Mouse (Mus musculus) large intestine, adult 2 months (tissue): ENCODE measurements at regions not wholly inside any gene's neighbourhood (a gene's known extent, or its start where the extent isn't known, plus 50 kb on each side); places are given as distances from the start of the nearest gene placed in this dataset.
"Not testable (repeated sequence)": the region's sequence is repeated elsewhere in the genome, so short reads cannot be mapped to it uniquely, and the experiment has no call there.

Source experiments
- DNase-seq: peaks from one replicate; pipeline ENCODE4 v3.0.0-alpha.2; 2012; ENCODE audit warnings: low read depth, low spot score
- WGBS: fragments of 180-500 bp; shearing (Covaris S2); methylation state at CpG from one replicate; pipeline ENCODE4 v1.1.7; 2018; 5-methylcytosine and 5-hydroxymethylcytosine counted together

DNA sequence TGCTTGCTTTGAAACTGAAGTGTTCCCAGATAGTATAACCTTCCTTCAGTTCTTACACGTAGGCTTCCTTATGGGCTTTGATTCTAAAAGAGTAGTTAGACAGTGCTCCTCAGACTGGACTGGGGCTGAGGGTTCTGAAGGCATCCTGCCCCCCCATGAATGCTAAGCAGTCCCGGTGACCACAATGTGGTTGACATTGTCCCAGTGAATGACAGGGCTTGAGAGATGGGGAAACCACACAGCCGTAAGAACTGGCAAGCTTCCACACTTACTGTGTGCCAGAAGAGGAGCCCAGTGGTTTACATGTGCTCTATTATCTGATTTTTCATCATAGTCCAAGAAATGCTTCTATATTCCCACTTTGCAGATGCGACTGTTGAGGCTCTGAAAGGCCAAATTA lies 101.8 kb downstream of the Gm5426 start:
- WGBS = 73% methylated on average over 4 of the region's 4 CpGs
- DNase-seq = no peak

DNA sequence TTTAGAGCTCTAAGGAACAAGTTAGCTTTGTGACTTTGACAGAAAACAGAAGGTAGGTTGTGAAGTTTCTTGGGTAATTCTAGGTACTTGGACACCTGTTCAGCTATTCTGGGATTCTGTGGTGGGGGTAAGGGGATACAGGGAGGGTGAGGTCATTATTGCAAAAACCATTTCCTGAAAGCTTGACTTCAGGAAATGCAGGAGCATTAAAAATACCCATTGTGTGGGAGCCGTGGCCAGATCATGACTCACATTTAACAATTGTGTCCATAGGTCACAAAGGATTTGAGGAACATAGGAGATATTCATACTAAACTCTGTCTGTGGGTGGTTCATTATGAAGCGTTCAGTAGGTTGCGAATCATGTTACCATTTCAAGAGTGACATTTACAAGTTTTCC lies 102.4 kb downstream of the Gm5426 start:
- no peak for DNase-seq
- 33% methylated on average over 3 of the region's 3 CpGs for WGBS

DNA sequence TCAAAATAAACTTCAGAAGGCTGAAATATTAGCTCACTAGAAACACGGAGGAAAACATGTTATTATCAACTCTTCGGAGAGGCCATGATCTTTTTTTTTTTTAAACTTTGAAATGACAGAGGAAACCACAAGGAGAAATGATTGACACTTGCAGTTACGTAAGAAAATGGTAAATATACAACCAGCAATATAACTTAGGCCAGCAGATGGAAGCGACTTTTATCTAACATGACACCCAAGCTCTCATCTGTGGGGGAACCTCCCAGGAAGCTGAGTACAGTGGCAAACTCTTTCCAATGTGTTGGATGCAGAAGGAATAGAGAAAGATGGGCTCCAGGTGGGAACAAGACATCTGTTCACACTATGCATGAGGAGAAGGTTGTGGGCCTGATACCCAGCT lies 104.2 kb downstream of the Gm5426 start:
- WGBS = 82% methylated on average over 4 of the region's 4 CpGs
- no peak for DNase-seq

DNA sequence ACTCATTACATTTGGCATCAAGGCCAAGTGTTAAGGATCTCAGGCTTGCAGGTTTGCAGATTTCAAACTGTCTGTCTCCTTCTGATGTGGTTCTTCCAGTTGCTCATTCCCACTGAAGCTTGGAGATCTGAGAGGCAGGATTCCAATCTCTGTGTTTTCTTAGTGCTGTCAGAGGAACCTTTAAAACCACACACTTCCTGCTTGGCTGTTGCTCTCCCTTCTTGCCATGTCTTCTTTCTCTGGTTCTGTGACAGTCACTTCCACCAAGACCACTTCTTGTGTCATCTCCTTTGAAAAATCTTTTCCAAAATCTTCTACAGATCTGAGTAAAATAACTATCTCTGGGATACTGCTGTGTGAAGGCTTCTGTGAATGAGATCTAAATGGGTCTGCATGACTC lies 117.3 kb downstream of the Gm5426 start:
- no peak for DNase-seq

DNA sequence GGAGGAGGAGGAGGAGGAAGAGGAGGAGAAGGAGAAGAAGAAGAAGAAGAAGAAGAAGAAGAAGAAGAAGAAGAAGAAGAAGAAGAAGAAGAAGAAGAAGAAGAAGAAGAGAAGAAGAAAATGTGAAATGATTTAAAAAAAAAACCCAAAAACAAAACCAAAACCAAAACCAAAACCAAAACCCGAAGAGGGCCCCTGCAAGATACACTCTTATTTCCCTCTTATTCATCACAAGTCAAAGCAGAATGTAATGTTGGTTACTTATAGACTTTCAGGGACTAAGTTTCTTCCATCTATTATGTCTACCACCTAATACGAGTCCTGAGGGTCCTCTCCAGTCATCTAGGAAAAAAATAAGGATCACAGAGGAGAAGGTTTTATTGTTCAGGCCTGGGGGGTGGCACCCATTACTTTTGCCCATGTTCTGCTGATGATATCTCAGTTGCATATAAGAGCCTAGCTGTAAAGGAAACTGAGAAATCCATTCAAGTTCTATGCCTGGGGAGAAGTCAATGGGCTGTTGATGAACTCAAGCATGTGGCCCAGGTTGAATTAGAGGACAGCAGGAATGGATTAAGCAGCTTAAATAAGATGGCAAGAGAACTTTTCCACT lies 118.0 kb downstream of the Gm5426 start:
- 83% methylated on average over 2 of the region's 2 CpGs for WGBS
- no peak for DNase-seq

DNA sequence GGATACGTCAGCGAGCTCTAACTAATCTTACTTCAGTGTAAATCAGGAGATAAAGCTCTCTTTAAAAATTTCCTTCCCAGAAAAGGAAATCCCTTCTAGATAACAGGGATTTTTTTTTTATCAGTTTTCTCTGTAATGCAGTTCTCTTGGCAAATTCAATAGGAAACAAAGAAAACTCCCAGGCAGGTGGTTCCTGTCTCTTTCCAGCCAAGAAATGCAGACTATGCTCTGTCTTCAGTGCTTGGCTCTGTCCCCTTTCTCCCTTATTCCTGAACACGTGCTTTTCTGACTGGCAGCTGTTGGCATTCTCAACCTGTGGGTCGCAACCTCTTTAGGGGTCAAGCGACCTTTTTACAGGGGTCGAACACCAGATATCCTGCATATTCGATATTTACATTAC lies 121.5 kb downstream of the Gm5426 start:
- 81% methylated on average over 7 of the region's 7 CpGs for WGBS
- DNase-seq = no peak

DNA sequence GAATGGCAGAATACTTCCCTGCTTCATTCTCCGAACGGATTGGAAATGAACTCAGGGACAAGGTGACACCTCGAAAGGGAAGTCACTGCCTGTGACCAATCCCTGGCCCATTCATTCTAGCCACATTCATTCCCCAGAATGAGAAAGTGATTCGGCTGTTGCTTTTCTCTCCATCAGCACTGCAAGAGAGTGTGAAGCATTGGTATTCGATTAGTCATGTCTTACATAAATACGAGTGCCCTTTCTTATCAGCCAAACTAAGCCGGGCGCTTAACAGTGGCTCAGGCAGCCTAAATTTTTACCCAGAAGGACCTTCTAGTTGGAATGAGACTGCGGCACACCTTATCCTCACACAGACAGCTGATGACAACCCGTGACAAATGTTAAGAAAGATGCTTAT lies 122.8 kb downstream of the Gm5426 start:
- DNase-seq = no peak
- 90% methylated on average over 10 of the region's 10 CpGs for WGBS

DNA sequence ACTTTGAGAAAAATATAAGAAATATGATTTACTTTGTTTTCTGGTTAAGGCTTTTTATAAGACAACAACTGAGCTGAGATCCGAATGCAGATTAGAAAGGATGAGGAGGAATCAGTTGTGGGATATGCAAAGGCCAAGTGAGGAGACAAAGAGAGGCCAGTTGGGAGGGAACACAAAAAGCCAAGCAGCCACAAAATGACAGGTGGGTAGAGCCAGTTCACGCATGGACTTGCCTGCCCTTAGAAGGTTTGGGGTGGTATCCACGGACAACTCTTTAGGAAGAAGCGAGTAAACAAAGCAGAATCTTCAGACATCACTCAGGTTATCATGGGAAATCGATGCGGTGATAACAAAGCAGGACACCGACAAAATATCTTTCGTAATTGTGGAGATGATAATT lies 123.2 kb downstream of the Gm5426 start:
- WGBS = 98% methylated on average over 8 of the region's 8 CpGs
- DNase-seq = no peak

DNA sequence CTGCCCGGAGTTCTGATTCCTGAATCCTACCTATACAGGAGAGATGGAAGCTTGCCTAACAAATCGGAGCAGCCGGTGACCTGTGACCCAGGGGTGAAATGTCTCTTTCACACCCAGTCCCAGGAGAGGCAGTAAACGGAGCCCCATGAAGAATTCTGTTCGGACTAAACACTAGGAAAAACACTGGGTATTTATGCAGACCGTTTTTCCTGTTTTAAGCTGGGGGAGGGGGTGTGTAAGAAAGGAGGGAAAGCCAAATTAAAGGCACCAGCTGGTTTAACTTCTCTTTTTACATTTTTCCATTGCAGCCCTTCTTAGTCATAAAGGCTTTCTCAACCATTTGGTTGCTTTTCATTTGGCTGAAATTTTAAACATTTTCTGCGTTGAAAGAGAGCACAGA lies 127.1 kb downstream of the Gm5426 start:
- WGBS = 31% methylated on average over 7 of the region's 7 CpGs
- DNase-seq = no peak

DNA sequence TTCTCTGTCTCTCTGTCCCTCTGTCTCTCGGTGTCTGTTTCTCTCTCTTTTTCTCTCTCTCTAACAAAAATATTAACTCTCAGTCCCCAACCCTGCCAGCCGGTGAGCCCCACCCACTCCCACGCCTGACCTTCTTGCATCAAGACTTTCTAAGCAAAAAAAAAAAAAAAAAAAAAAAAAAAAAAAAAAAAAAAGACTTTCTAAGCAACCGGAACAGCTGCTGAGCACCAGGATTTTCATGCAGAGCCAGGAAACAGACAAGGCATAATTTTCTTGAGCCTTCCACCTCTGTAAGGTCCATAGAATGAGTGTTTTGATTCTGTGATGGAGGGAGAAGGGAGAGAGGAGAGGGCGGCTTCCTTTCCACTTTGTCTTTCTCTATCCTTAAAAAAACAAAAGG lies 128.0 kb downstream of the Gm5426 start:
- WGBS = 41% methylated on average over 5 of the region's 5 CpGs
- DNase-seq = no peak

DNA sequence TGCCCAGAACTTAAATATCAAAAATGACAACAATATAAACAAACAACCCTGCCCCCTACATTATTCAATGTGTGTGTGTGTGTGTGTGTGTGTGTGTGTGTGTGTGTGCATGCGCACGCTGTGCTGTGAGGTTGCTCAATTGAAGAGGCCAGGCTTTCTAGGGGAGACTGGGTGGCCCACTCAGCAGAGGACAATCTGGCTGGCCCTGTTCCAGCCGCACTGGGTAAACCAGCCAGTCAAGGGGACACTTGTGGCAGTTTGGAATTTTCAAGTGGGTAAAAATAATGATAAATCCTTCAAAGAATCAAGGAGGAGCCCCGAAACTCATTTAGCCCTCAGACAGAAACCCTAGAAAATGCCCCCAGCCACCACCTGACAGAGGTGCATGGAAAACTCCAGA lies 128.5 kb downstream of the Gm5426 start:
- no peak for DNase-seq
- 81% methylated on average over 4 of the region's 4 CpGs for WGBS

DNA sequence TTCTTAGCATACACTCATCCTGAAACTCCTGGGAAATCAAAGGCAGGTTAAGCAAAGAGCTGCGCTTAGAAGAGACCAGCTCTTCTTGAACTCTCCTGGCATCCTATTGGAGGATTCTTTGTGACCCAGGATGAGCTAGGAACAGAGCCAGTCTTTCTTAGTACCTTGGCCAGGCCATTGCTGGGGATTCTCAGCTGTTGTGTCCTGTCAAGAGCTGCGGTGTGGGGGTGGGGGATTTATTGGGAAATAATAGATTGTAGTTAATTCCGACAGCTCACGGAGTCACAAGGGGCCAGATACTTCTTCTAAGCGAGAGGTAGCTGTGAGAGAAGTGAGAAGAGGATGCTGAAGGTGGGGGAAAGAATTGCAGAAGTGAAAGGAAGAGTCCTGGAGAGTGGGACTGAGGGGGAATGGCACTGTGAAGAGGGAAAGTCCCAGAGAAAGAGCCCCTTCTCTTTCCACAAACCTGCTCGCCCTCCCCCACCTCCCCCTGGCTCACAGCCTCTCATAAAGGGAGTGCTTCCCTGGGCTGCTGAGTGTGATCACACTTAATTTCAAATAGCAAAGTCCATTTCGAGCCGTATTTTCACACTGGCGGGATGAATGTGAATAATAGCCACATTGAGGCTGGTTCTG lies 129.8 kb downstream of the Gm5426 start:
- 66% methylated on average over 9 of the region's 9 CpGs for WGBS
- DNase-seq = no peak

DNA sequence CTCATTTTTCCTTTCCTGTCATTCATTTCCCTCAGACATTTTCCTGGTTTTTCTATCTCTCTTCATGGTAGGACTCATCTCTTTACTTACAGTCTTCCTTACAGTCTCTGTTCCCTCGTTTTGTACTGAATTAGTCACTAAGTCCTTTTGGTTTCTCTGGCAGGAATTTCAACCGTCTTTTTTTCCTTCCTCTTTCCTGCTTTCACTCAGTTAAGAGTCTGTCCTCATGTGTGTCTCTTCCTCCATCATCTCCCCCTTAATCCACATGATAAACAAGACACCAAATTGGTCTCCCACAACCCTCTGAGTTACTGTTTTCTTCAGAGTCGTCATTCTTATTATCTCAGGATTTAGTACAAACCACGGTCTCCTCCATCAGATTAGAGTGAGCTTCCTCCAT lies 131.2 kb downstream of the Gm5426 start:
- DNase-seq = no peak
- 64% methylated on average over 4 of the region's 4 CpGs for WGBS

DNA sequence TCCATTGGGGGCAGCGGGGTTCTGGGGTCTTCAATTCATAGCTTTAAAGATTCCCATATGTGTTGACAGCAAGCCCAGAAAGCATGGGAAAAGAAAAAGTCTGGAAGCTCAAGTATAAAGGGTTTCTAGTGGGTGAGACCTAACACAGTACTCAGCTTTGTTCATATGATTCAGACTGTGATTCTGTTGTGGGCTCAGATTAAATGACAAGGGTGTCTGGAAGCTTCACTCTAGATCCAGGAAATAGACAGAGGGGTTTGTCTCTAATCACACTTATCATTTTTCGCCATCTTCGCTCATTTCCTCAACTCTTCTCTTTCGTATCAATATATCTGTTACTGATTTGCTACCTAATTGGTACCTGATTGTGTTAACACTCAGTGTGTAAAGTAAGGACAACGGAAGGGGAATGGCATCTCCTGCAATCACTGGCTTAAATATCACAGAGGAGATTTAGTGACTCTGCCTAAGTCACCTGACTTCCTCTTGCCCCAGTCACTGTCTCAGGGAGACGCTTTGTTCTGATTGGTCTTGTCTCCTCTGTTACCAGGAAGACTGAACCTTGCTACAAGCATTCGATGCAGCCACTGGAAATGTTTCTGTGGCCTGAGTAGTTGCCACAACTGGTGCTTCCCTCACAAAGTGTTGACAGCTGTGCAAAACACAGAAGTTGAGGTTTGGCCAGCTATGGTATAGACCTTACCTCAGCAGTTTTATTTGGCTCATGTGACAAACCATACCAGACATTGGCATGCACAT lies 137.4 kb downstream of the Gm5426 start:
- no peak for DNase-seq

DNA sequence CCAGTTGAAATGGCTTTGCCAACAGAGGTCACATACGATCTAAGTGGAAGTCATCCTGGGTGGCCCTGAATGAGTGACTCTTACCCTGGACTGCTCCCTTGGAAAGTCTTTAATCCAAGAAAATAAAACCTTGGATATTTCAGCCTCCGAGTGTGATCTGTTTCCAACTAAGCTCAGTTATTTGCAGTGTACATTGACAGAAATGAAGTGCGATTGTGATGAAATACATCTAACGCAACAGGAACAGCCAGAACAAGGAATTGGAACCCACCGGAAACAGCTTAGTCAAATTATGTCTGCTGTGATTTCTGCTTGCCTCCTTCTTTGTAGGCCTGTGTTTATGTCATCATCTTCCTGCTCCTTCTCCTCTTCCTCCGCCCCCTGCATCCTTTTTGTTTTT lies 143.7 kb downstream of the Gm5426 start:
- DNase-seq = no peak
- WGBS = 88% methylated on average over 6 of the region's 6 CpGs

More for the DNA sequence above, 137.4 kb downstream of the Gm5426 start:
- WGBS = 85% methylated on average over 7 of the region's 7 CpGs

DNA sequence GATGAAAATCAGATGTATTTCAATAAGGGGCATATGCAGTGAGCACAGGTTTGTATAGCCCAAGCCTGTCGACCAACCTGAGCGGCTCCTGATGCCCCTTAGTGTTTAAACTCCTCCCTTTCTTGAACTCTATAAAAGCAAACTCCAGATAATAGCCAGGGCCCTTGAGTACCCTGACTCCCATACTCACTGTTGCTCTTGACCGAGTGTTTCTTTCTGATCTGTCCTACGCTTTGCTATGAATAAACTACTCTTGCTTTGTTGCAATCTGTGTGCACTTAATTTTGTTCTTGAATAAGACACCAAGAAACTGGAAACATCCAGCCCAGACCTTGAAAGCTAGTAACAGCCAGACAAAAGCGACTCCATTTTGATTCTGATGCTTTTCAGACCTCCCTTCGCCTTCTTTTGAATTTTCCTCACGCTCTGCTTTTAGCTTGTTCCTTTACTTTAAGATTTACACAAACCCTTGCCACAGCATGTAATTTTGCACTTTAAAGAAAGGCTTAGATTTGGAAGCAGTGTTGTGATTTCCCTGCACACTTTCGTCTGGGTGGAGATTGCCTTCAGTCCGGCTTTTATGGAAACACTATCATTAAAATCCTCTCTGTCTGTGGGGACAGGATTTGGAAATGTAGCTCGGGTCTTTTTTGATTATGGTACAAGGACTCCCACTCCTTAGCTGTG lies 149.1 kb downstream of the Gm5426 start:
- no peak for DNase-seq
- 88% methylated on average over 10 of the region's 10 CpGs for WGBS

DNA sequence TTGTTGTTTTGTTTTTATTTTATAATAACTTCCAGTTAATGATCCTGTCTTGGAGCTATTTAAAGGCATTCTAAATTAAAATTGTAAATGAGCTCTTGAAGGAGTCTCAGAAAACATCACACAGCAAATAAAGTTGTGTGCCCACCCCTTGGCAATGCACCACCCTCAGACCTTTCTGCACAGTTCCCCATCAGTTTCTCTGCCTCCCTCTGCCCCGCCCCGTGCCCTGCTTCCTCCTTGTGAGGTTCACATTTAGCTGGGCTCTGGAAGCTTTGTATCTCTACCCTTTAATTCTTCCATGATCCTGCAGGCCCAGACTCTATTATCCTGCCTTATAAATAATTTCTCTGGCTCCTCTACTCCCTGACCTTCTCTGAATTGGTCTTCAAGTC lies 149.7 kb downstream of the Gm5426 start:
- WGBS = 68% methylated on average over 2 of the region's 2 CpGs
- no peak for DNase-seq

DNA sequence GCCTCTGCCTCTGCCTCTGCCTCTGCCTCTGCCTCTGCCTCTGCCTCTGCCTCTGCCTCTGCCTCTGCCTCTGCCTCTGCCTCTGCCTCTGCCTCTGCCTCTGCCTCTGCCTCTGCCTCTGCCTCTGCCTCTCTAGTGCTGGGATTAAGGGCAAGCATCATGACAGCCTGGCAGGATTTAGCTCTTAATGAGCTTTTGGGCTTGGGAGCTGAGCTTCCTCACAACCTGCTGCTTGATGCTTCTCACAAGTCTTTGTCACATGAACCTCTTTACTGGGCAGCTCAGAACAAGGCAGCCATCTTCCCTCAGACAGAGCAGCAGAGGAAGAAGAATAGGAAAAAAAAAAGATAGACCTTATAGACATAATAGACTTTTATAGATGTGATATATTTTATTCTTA lies 152.6 kb downstream of the Gm5426 start:
- not testable (repeated sequence) for DNase-seq

DNA sequence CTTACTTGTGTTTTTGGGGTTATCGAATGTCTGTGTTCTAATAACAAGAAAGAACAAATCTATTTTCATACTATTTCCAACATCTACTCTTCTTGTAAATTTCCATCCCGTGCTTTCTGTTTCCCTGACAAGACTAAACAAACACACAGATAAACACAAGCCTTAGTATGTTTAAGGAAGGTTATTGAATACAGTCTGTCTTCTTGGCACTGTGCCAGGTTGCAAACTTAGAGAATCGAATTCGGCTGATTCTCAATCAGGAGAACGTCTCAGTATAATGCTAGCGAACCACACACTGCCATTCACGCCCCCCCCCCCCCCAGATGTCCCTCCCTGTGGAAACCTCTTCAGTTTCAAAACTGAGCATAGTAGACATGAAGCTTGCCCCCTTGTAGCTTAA lies 157.2 kb downstream of the Gm5426 start:
- 34% methylated on average over 7 of the region's 7 CpGs for WGBS
- DNase-seq = no peak

DNA sequence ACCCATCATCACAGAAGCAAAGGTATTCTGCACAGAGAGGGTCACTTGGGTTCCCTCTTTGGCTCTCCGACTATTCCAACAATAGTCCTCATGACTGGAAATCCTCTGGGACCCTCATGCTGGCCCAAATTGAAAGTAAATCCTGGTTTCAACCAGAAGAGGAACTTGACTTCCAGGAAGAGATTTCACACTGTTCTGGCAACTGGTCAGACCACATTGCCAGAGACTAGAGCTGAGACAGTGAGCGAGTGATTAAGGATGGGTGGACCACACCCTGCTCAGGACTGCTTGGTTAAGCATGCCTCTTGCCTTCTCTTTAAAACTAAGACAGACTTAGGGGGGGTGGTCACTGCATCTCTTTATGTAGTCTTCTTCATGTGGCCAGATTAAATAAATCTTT lies 158.3 kb downstream of the Gm5426 start:
- 50% methylated on average over 2 of the region's 2 CpGs for WGBS
- DNase-seq = no peak

DNA sequence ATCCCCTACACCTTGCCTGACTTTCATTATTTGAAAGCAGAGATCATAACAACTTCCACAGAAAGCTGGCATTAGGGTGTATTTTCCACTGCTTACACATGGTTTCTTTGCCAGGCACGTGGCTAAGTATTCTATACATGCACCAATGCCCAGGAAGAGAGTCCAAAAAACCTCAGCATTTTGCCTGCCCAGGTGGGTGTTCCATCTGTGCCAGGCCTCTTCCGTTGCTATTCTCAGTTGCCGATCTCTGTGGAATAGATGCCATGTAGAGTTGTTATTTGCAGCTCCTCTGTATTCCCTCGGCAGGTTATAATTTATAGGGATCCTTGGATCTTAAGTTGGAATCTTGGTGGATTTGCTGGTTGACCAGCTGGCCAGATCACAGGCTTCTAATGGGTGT lies 161.3 kb downstream of the Gm5426 start:
- 86% methylated on average over 4 of the region's 4 CpGs for WGBS
- DNase-seq = no peak
